In the genomic region with DNA sequence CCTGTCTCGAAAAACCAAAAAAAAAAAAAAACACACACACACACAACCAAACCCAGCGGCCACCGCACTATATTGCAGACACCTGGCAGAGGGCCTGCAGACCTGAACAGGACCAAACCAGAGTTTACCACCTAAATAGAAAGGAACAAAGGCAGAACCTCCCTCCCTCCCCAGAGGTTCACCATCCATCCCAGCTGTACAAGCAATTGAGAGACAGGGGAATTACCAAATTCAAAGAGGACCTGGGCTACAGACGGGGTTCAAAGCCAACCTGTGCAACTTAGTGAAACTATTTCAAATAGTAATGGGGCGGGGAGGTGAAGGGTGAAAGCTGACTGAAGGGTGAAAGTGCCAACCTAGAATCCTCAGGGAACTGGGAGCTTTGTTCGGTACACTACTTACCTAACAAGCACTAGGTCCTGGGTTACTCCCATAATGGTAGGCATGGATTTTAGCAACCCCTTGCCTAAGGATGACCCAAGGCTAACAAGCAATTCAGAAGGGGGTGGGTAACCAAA, we compare ENCODE assay signal across 7 mouse cellular contexts. TPM values are rescaled to one million over a fixed set of nuclear protein-coding genes. Genes with fewer than 3 reads are reported as not detected.
DNase-seq lines count a peak whose midpoint lies in the region; ATAC-seq and TF ChIP-seq lines count a peak whose summit lies in the region.

No protein-coding gene starts in this region.

- no peak for DNase-seq in lung, adult 2 months
- DNase-seq in forebrain, embryonic 14.5 days (ENCODE audit: low spot score): no peak
- no peak for DNase-seq in stomach, postnatal 0 days (ENCODE audit: low spot score)
- no peak for DNase-seq in cerebellum, adult 2 months
- no peak for DNase-seq in lung, postnatal 10 days

- TF ChIP-seq POLR2A in lung, adult 2 months (IDR thresholded peaks at IDR 0.05; ENCODE audit: borderline replicate concordance, extremely low read depth, low read depth, low read length): no peak
- TF ChIP-seq POLR2A in cerebellum, adult 2 months (IDR thresholded peaks at IDR 0.05; ENCODE audit: borderline replicate concordance, insufficient read depth, low read length): no peak

- WGBS in lung, embryonic 16.5 days: 58% methylated on average over 6 of the region's 6 CpGs
- WGBS in lung, adult 2 months: 54% methylated on average over 6 of the region's 6 CpGs
- 70% methylated on average over 6 of the region's 6 CpGs for WGBS in forebrain, embryonic 14.5 days
- 73% methylated on average over 6 of the region's 6 CpGs for WGBS in limb, embryonic 12.5 days
- 47% methylated on average over 6 of the region's 6 CpGs for WGBS in stomach, postnatal 0 days
- WGBS in cerebellum, adult 2 months: 48% methylated on average over 6 of the region's 6 CpGs

- peaks cover 31% of the 10 kb centered on the region for H3K4me1 ChIP-seq in lung, embryonic 16.5 days (replicated peaks; ENCODE audit: control insufficient read depth, insufficient read depth, low read length)
- H3K4me1 ChIP-seq in lung, adult 2 months (ENCODE audit: control insufficient read depth, insufficient read depth, low read length): peaks cover 10% of the 10 kb centered on the region
- H3K4me1 ChIP-seq in forebrain, embryonic 14.5 days (ENCODE audit: control insufficient read depth, insufficient read depth, low read length): peaks cover 16% of the 10 kb centered on the region
- H3K4me1 ChIP-seq in limb, embryonic 12.5 days (replicated peaks): peaks cover 29% of the 10 kb centered on the region
- H3K4me1 ChIP-seq in stomach, postnatal 0 days (replicated peaks; ENCODE audit: control insufficient read depth, insufficient read depth): 0 out of 2 replicates have a peak, but pooled peaks cover 3% of the 10 kb centered on the region
- peaks cover 3% of the 10 kb centered on the region; the same call in 1 of the 2 replicates for H3K4me1 ChIP-seq in cerebellum, adult 2 months (ENCODE audit: control insufficient read depth, insufficient read depth, low read length)

- TF ChIP-seq EP300 in stomach, postnatal 0 days (optimal IDR thresholded peaks at IDR 0.05): no peak

- no peaks in the 10 kb centered on the region for H3K9me3 ChIP-seq in lung, embryonic 16.5 days (ENCODE audit: control insufficient read depth, low read length)
- no peaks in the 10 kb centered on the region for H3K9me3 ChIP-seq in forebrain, embryonic 14.5 days (replicated peaks; ENCODE audit: control insufficient read depth, low read length)
- 0 out of 2 replicates have a peak, but pooled peaks cover 4% of the 10 kb centered on the region for H3K9me3 ChIP-seq in limb, embryonic 12.5 days
- H3K9me3 ChIP-seq in stomach, postnatal 0 days (ENCODE audit: control insufficient read depth, low read length): no peaks in the 10 kb centered on the region

- no peaks in the 10 kb centered on the region for H3K27me3 ChIP-seq in lung, embryonic 16.5 days (ENCODE audit: control insufficient read depth, insufficient read depth, low read depth, low read length)
- H3K27me3 ChIP-seq in forebrain, embryonic 14.5 days (replicated peaks; ENCODE audit: control insufficient read depth, insufficient read depth, low read length): no peaks in the 10 kb centered on the region
- H3K27me3 ChIP-seq in limb, embryonic 12.5 days: no peaks in the 10 kb centered on the region
- no peaks in the 10 kb centered on the region for H3K27me3 ChIP-seq in stomach, postnatal 0 days (ENCODE audit: control insufficient read depth, insufficient read depth, low read length)
- H3K27me3 ChIP-seq in cerebellum, adult 2 months (ENCODE audit: control insufficient read depth, insufficient read depth, low read length): no peaks in the 10 kb centered on the region

- peak overlapping the region; percentile 64 for H3K4me2 ChIP-seq in lung, embryonic 16.5 days (ENCODE audit: low read depth, low read length)
- peak overlapping the region; percentile 74 for H3K4me2 ChIP-seq in forebrain, embryonic 14.5 days (ENCODE audit: low read length)
- peak overlapping the region; percentile 71 for H3K4me2 ChIP-seq in limb, embryonic 12.5 days
- H3K4me2 ChIP-seq in stomach, postnatal 0 days (replicated peaks; ENCODE audit: low read depth): peak overlapping the region; percentile 86

- TF ChIP-seq CTCF in lung, adult 2 months (IDR thresholded peaks at IDR 0.05; ENCODE audit: insufficient read depth, low read length): no peak
- no peak for TF ChIP-seq CTCF in stomach, postnatal 0 days (IDR thresholded peaks at IDR 0.05; ENCODE audit: low read depth)
- TF ChIP-seq CTCF in cerebellum, adult 2 months (IDR thresholded peaks at IDR 0.05; ENCODE audit: borderline replicate concordance, insufficient read depth, low read depth, low read length): no peak

- H3K36me3 ChIP-seq in lung, embryonic 16.5 days (ENCODE audit: control insufficient read depth, insufficient read depth, low read length): peaks cover 12% of the 10 kb centered on the region
- peaks cover 36% of the 10 kb centered on the region for H3K36me3 ChIP-seq in forebrain, embryonic 14.5 days (ENCODE audit: control insufficient read depth, insufficient read depth, low read length)
- peaks cover 46% of the 10 kb centered on the region for H3K36me3 ChIP-seq in limb, embryonic 12.5 days
- no peaks in the 10 kb centered on the region for H3K36me3 ChIP-seq in stomach, postnatal 0 days (ENCODE audit: control insufficient read depth, insufficient read depth, low read length)

- peak overlapping the region; percentile 98 for H3K27ac ChIP-seq in lung, embryonic 16.5 days (ENCODE audit: low read length)
- H3K27ac ChIP-seq in forebrain, embryonic 14.5 days (ENCODE audit: low read depth, low read length): no peak overlapping the region
- peak overlapping the region; percentile 68 for H3K27ac ChIP-seq in limb, embryonic 12.5 days
- peak overlapping the region; percentile 35; the same call in 1 of the 2 replicates for H3K27ac ChIP-seq in stomach, postnatal 0 days (replicated peaks)
- no peak overlapping the region for H3K27ac ChIP-seq in cerebellum, adult 2 months (ENCODE audit: insufficient read depth, low read length)

- peak overlapping the region; percentile 68 for H3K4me3 ChIP-seq in lung, embryonic 16.5 days (ENCODE audit: low read length)
- H3K4me3 ChIP-seq in lung, adult 2 months (replicated peaks; ENCODE audit: extremely low read depth, low read depth, low read length): no peak overlapping the region
- peak overlapping the region; percentile 89; the same call in 1 of the 2 replicates for H3K4me3 ChIP-seq in forebrain, embryonic 14.5 days (ENCODE audit: low read depth, low read length)
- H3K4me3 ChIP-seq in limb, embryonic 12.5 days (replicated peaks): peak overlapping the region; percentile 81
- H3K4me3 ChIP-seq in stomach, postnatal 0 days (ENCODE audit: low read depth, low read length): peak overlapping the region; percentile 88; the same call in 1 of the 2 replicates
- no peak overlapping the region for H3K4me3 ChIP-seq in cerebellum, adult 2 months (replicated peaks; ENCODE audit: insufficient read depth, low read depth, low read length)

- ATAC-seq in lung, embryonic 16.5 days (ENCODE audit: low read depth): no peak
- no peak for ATAC-seq in forebrain, embryonic 14.5 days
- no peak for ATAC-seq in limb, embryonic 12.5 days (ENCODE audit: insufficient number of reproducible peaks, insufficient read depth, low FRiP score, low TSS enrichment, low read depth)
- no peak for ATAC-seq in stomach, postnatal 0 days (ENCODE audit: low FRiP score, low TSS enrichment)

- H3K9ac ChIP-seq in lung, embryonic 16.5 days (ENCODE audit: low read length): peak overlapping the region; percentile 92; the same call in 1 of the 2 replicates
- H3K9ac ChIP-seq in forebrain, embryonic 14.5 days (ENCODE audit: low read length): peak overlapping the region; percentile 100
- H3K9ac ChIP-seq in limb, embryonic 12.5 days (replicated peaks): peak overlapping the region; percentile 8; the same call in 1 of the 2 replicates
- peak overlapping the region; percentile 8; the same call in 1 of the 2 replicates for H3K9ac ChIP-seq in stomach, postnatal 0 days (ENCODE audit: low read length)

RNA-seq across cellular contexts. Expression of a gene that starts 2.6 kb away (rescaled TPM):
- polyA plus RNA-seq in lung, embryonic 16.5 days (2015; fragmentation: Nextera tagmentation; extraction: Ambion mirVana): 165 and 170 TPM in 2 replicates
- 63.8 and 79.5 TPM in 2 replicates for polyA plus RNA-seq in lung, adult 2 months (2012; rRNA removed)
- 111 and 122 TPM in 2 replicates for polyA plus RNA-seq in forebrain, embryonic 14.5 days (2014; fragmentation: Nextera tagmentation; extraction: Ambion mirVana)
- 235 and 236 TPM in 2 replicates for polyA plus RNA-seq in limb, embryonic 12.5 days (2016; fragmentation: Nextera tagmentation; extraction: Ambion mirVana)
- 63.0 and 81.9 TPM in 2 replicates for polyA plus RNA-seq in stomach, postnatal 0 days (2015; fragmentation: Nextera tagmentation; extraction: Ambion mirVana)
- polyA plus RNA-seq in cerebellum, adult 2 months (2012; rRNA removed): 154 and 157 TPM in 2 replicates

Comparison
In these comparisons a context has a peak if more than half of its experiments do, and no peak if none do; other contexts are left out.
1. H3K4me3 ChIP-seq: peak in lung, embryonic 16.5 days (single experiment), forebrain, embryonic 14.5 days (single experiment), limb, embryonic 12.5 days (single experiment) and stomach, postnatal 0 days (single experiment); none in lung, adult 2 months (single experiment) and cerebellum, adult 2 months (single experiment).
2. H3K27ac ChIP-seq: peak in lung, embryonic 16.5 days (single experiment), limb, embryonic 12.5 days (single experiment) and stomach, postnatal 0 days (single experiment); none in forebrain, embryonic 14.5 days (single experiment) and cerebellum, adult 2 months (single experiment).
3. H3K9ac ChIP-seq: peak in every context shown above with its lines; median percentile 100 in forebrain, embryonic 14.5 days; 92 in lung, embryonic 16.5 days; 8 in limb, embryonic 12.5 days; 8 in stomach, postnatal 0 days.
4. Peak in every context shown above with its lines, with median percentiles within 50 percentile points of each other: H3K4me2 ChIP-seq.